Mouse (Mus musculus): ENCODE data around the gene Pld3. TPM values are rescaled to one million over a fixed set of nuclear protein-coding genes. Genes with fewer than 3 reads are reported as not detected.

Pld3 gene
- polyA plus RNA-seq (2017; shearing (Covaris generic)), result 265 TPM

GRCm38 (mm10) chr7:27552931-27553513, at the start of gene Pld3, which contains the start of gene 2310022A10Rik:
Pld3 (minus strand) TSS chr7:27553218.
2310022A10Rik (plus strand) TSS chr7:27553233.

GRCm38 (mm10) chr7:27591266-27592216, 38.5 kb upstream of the Pld3 start, which contains the start of gene Akt2:
Akt2 (plus strand) TSS chr7:27591552.

GRCm38 (mm10) chr7:27522967-27523366, 30.1 kb downstream of the Pld3 start, which contains the start of gene Hipk4:
Hipk4 (plus strand) TSS chr7:27523267.

GRCm38 (mm10) chr7:27499036-27499435, 54.0 kb downstream of the Pld3 start, which contains the start of gene Prx:
Prx (plus strand) TSS chr7:27499324.

GRCm38 (mm10) chr7:27486770-27487697, 66.0 kb downstream of the Pld3 start, which contains the start of gene Sertad1:
Sertad1 (plus strand) TSS chr7:27486910.

Other genes starting within 250 kb of the Pld3 start
- 1.2 TPM for gene Ltbp4, start 215.5 kb downstream of the Pld3 start, polyA plus RNA-seq (2017; shearing (Covaris generic))
- gene Shkbp1, start 197.2 kb downstream of the Pld3 start, polyA plus RNA-seq (2017; shearing (Covaris generic)), result 110 TPM
- 1.00 TPM for gene Gm20479, start 195.8 kb downstream of the Pld3 start, polyA plus RNA-seq (2017; shearing (Covaris generic))
- 0.29 TPM for gene Sptbn4, start 105.5 kb downstream of the Pld3 start, polyA plus RNA-seq (2017; shearing (Covaris generic))
- gene Blvrb, start 105.2 kb downstream of the Pld3 start, polyA plus RNA-seq (2017; shearing (Covaris generic)), result 17.9 TPM
- 67.9 TPM for gene Sertad3, start 79.5 kb downstream of the Pld3 start, polyA plus RNA-seq (2017; shearing (Covaris generic))
- 84.0 TPM for gene Sertad1, start 66.3 kb downstream of the Pld3 start, polyA plus RNA-seq (2017; shearing (Covaris generic))
- gene Prx, start 53.9 kb downstream of the Pld3 start, polyA plus RNA-seq (2017; shearing (Covaris generic)), result 1.2 TPM
- gene Hipk4, start 30.0 kb downstream of the Pld3 start, polyA plus RNA-seq (2017; shearing (Covaris generic)), result not detected
- 22.7 TPM for gene 2310022A10Rik, start within 50 bp of the Pld3 start, polyA plus RNA-seq (2017; shearing (Covaris generic))
- 111 TPM for gene Akt2, start 38.3 kb upstream of the Pld3 start, polyA plus RNA-seq (2017; shearing (Covaris generic))
- gene Ttc9b, start 100.7 kb upstream of the Pld3 start, polyA plus RNA-seq (2017; shearing (Covaris generic)), result not detected
- gene Map3k10, start 121.4 kb upstream of the Pld3 start, polyA plus RNA-seq (2017; shearing (Covaris generic)), result 1.1 TPM
- gene Zfp607b, start 136.1 kb upstream of the Pld3 start, polyA plus RNA-seq (2017; shearing (Covaris generic)), result 3.5 TPM
- gene Zfp60, start 178.2 kb upstream of the Pld3 start, polyA plus RNA-seq (2017; shearing (Covaris generic)), result 22.0 TPM